Mouse (Mus musculus) heart, embryonic 13.5 days (tissue): ENCODE measurements around the gene Borcs6. TPM values are rescaled to one million over a fixed set of nuclear protein-coding genes. Genes with fewer than 3 reads are reported as not detected.

Experiments used
- ATAC-seq: fragments of 200-750 bp; cut with Nextera tagmentation; 2 replicates; pipeline ENCODE4 v1.8.0; 2017; ENCODE audit warnings: moderate TSS enrichment; ENCODE audit not compliant: insufficient number of reproducible peaks, low FRiP score, low TSS enrichment; ENCODE audit errors: extremely low read depth
- H3K27ac ChIP-seq: fragments of 300-500 bp; sonication (generic); replicated peaks from 2 replicates; pipeline ENCODE4 v1.5.1; 2015; ENCODE audit warnings: moderate library complexity, mild to moderate bottlenecking, inconsistent platforms
- H3K27me3 ChIP-seq: fragments of 300-500 bp; sonication (generic); replicated peaks from 2 replicates; pipeline ENCODE4 v1.6.1; 2015; ENCODE audit warnings: mild to moderate bottlenecking, inconsistent platforms
- H3K36me3 ChIP-seq: fragments of 300-500 bp; sonication (generic); 2 replicates; pipeline ENCODE4 v1.6.1; 2015; ENCODE audit warnings: mild to moderate bottlenecking, inconsistent platforms
- H3K4me1 ChIP-seq: fragments of 300-500 bp; sonication (generic); 2 replicates; pipeline ENCODE4 v1.6.1; 2015; ENCODE audit warnings: inconsistent platforms
- H3K4me2 ChIP-seq: fragments of 300-500 bp; sonication (generic); 2 replicates; pipeline ENCODE4 v1.6.1; 2015; ENCODE audit warnings: inconsistent platforms, mild to moderate bottlenecking, moderate library complexity
- H3K4me3 ChIP-seq: fragments of 300-500 bp; sonication (generic); 2 replicates; pipeline ENCODE4 v1.5.1; 2015; ENCODE audit warnings: moderate library complexity, mild to moderate bottlenecking, inconsistent platforms
- H3K9ac ChIP-seq: fragments of 300-500 bp; sonication (generic); 2 replicates; pipeline ENCODE4 v1.6.1; 2015; ENCODE audit warnings: inconsistent platforms, mild to moderate bottlenecking, moderate library complexity
- H3K9me3 ChIP-seq: fragments of 300-500 bp; sonication (generic); 2 replicates; pipeline ENCODE4 v1.6.1; 2016; ENCODE audit warnings: inconsistent platforms
- WGBS: fragments of 180-500 bp; shearing (Covaris S2); methylation state at CpG from one replicate; pipeline ENCODE4 v1.1.7; 2015; ENCODE audit warnings: mixed read lengths; 5-methylcytosine and 5-hydroxymethylcytosine counted together
- polyA plus RNA-seq: library from polyadenylated mRNA; unstranded; fragments of >200 nt; fragmentation: Nextera tagmentation; extraction: Ambion mirVana; gene quantifications from 2 replicates; pipeline ENCODE4 v1.2.1, GENCODE M21; 2015

Borcs6 gene
- polyA plus RNA-seq, 1 experiment from 2014 or later: 9.7 TPM

GRCm38 (mm10) chr11:69063413-69064201 is 4.1 kb downstream of the Borcs6 start:
- ATAC-seq: no peak; the same call in 1 of the 2 replicates

GRCm38 (mm10) chr11:69064259-69065133 is 5.0 kb downstream of the Borcs6 start:
- no peak for ATAC-seq
- peaks cover 44% of the 10 kb centered on the region for H3K4me1 ChIP-seq
- WGBS: 66% methylated on average over 9 of the region's 9 CpGs
- no peaks in the 10 kb centered on the region for H3K27me3 ChIP-seq
- H3K4me2 ChIP-seq: peak overlapping the region; percentile 92
- H3K9ac ChIP-seq: peak overlapping the region; percentile 92
- peak overlapping the region; percentile 79 for H3K4me3 ChIP-seq
- H3K36me3 ChIP-seq: no peaks in the 10 kb centered on the region
- no peaks in the 10 kb centered on the region for H3K9me3 ChIP-seq
- H3K27ac ChIP-seq: peak overlapping the region; percentile 89

More at GRCm38 (mm10) chr11:69063413-69064201, 4.1 kb downstream of the Borcs6 start:
- Histone ChIP-seq H3K4me2 (peak overlapping the region; percentile 92), H3K4me3 (peak overlapping the region; percentile 79), H3K36me3 (no peaks in the 10 kb centered on the region), H3K27ac (peak overlapping the region; percentile 89), H3K9ac (peak overlapping the region; percentile 92), H3K4me1 (peaks cover 45% of the 10 kb centered on the region), H3K27me3 (no peaks in the 10 kb centered on the region), H3K9me3 (no peaks in the 10 kb centered on the region)
- WGBS: under 1% methylated on average over 31 of the region's 31 CpGs

- WGBS: 61% methylated on average over 3 of the region's 3 CpGs
- Histone ChIP-seq H3K27me3 (no peaks in the 10 kb centered on the region), H3K4me2 (peak overlapping the region; percentile 87), H3K4me3 (peak overlapping the region; percentile 53; the same call in 1 of the 2 replicates), H3K9me3 (no peaks in the 10 kb centered on the region), H3K9ac (0 out of 2 replicates have a peak overlapping the region, but pooled peaks have one; percentile 81), H3K27ac (no peak overlapping the region), H3K4me1 (peaks cover 49% of the 10 kb centered on the region), H3K36me3 (no peaks in the 10 kb centered on the region)
- no peak for ATAC-seq
Observed at GRCm38 (mm10) chr11:69065394-69065925, 5.9 kb downstream of the Borcs6 start.

- H3K27me3 ChIP-seq: no peaks in the 10 kb centered on the region
- 3% methylated on average over 27 of the region's 29 CpGs for WGBS
- H3K9ac ChIP-seq: peak overlapping the region; percentile 81
- ATAC-seq: no peak
- H3K36me3 ChIP-seq: no peaks in the 10 kb centered on the region
- peak overlapping the region; percentile 88 for H3K27ac ChIP-seq
- H3K4me3 ChIP-seq: peak overlapping the region; percentile 53
- peaks cover 45% of the 10 kb centered on the region for H3K4me1 ChIP-seq
- peak overlapping the region; percentile 87 for H3K4me2 ChIP-seq
- H3K9me3 ChIP-seq: no peaks in the 10 kb centered on the region
Observed at GRCm38 (mm10) chr11:69066163-69066861, 6.8 kb downstream of the Borcs6 start.

GRCm38 (mm10) chr11:69066956-69067355 is 7.4 kb downstream of the Borcs6 start:
- Histone ChIP-seq H3K36me3 (no peaks in the 10 kb centered on the region), H3K4me2 (peak overlapping the region; percentile 87), H3K9me3 (no peaks in the 10 kb centered on the region), H3K27ac (peak overlapping the region; percentile 88), H3K4me1 (peaks cover 45% of the 10 kb centered on the region), H3K9ac (peak overlapping the region; percentile 81), H3K27me3 (no peaks in the 10 kb centered on the region), H3K4me3 (peak overlapping the region; percentile 53)
- ATAC-seq: no peak
- 8% methylated on average over 8 of the region's 8 CpGs for WGBS

GRCm38 (mm10) chr11:69067601-69068000 is 8.1 kb downstream of the Borcs6 start:
- 0 out of 2 replicates have a peak overlapping the region, but pooled peaks have one; percentile 53 for H3K4me3 ChIP-seq
- H3K36me3 ChIP-seq: no peaks in the 10 kb centered on the region
- no peaks in the 10 kb centered on the region for H3K27me3 ChIP-seq
- peak overlapping the region; percentile 88 for H3K27ac ChIP-seq
- H3K9me3 ChIP-seq: no peaks in the 10 kb centered on the region
- 11% methylated on average over 6 of the region's 6 CpGs for WGBS
- ATAC-seq: no peak
- peaks cover 51% of the 10 kb centered on the region for H3K4me1 ChIP-seq
- peak overlapping the region; percentile 65 for H3K9ac ChIP-seq
- H3K4me2 ChIP-seq: peak overlapping the region; percentile 87

- Histone ChIP-seq H3K9ac (peak overlapping the region; percentile 92), H3K4me2 (peak overlapping the region; percentile 81), H3K4me3 (peak overlapping the region; percentile 69), H3K9me3 (no peaks in the 10 kb centered on the region), H3K36me3 (no peaks in the 10 kb centered on the region), H3K4me1 (peaks cover 56% of the 10 kb centered on the region), H3K27ac (peak overlapping the region; percentile 92), H3K27me3 (no peaks in the 10 kb centered on the region)
- WGBS: 2% methylated on average over 13 of the region's 13 CpGs
- no peak for ATAC-seq
Observed at GRCm38 (mm10) chr11:69070093-69070492, 10.6 kb downstream of the Borcs6 start.

- H3K27me3 ChIP-seq: no peaks in the 10 kb centered on the region
- peaks cover 56% of the 10 kb centered on the region for H3K4me1 ChIP-seq
- no peaks in the 10 kb centered on the region for H3K9me3 ChIP-seq
- peak within 1 kb of the TSS; percentile 92 for H3K27ac ChIP-seq
- peak within 1 kb of the TSS; percentile 69 for H3K4me3 ChIP-seq
- peak; percentile 80 for ATAC-seq
- H3K4me2 ChIP-seq: peak within 1 kb of the TSS; percentile 81
- H3K36me3 ChIP-seq: no peaks in the 10 kb centered on the region
- peak within 1 kb of the TSS; percentile 92 for H3K9ac ChIP-seq
- WGBS: under 1% methylated on average over 47 of the region's 47 CpGs
Observed at GRCm38 (mm10) chr11:69070590-69071222, 11.2 kb downstream of the Borcs6 start, which contains the start of gene Tmem107. Gene Tmem107 (plus strand): TSS chr11:69070806.

GRCm38 (mm10) chr11:69071262-69071661 is 11.7 kb downstream of the Borcs6 start:
- Histone ChIP-seq H3K27ac (peak overlapping the region; percentile 92), H3K4me2 (peak overlapping the region; percentile 81), H3K36me3 (no peaks in the 10 kb centered on the region), H3K4me1 (peaks cover 51% of the 10 kb centered on the region), H3K27me3 (no peaks in the 10 kb centered on the region), H3K9me3 (no peaks in the 10 kb centered on the region), H3K4me3 (peak overlapping the region; percentile 69), H3K9ac (peak overlapping the region; percentile 92)
- 28% methylated on average over 9 of the region's 9 CpGs for WGBS
- no peak for ATAC-seq

GRCm38 (mm10) chr11:69072234-69072633 is 12.7 kb downstream of the Borcs6 start:
- Histone ChIP-seq H3K4me3 (peak overlapping the region; percentile 44), H3K27ac (peak overlapping the region; percentile 84), H3K27me3 (no peaks in the 10 kb centered on the region), H3K4me1 (peaks cover 43% of the 10 kb centered on the region), H3K9ac (peak overlapping the region; percentile 83), H3K4me2 (peak overlapping the region; percentile 69), H3K36me3 (no peaks in the 10 kb centered on the region), H3K9me3 (no peaks in the 10 kb centered on the region)
- WGBS: 79% methylated on average over 11 of the region's 11 CpGs
- ATAC-seq: no peak
